Mouse (Mus musculus) thymus, postnatal 10 days (tissue): ENCODE data around the gene Tcf12.

Source experiments
- DNase-seq, 2 experiments: peaks; one replicate each; pipeline ENCODE4 v3.0.0; 2021; ENCODE audit warnings: low spot score in 2 of 2

Gene Tcf12

GRCm38 (mm10) chr9:72111622-72112550 is at the start of gene Tcf12:
Tcf12 (minus strand) TSS chr9:72111871.
- DNase-seq: peak; percentile 85 to 87

DNA sequence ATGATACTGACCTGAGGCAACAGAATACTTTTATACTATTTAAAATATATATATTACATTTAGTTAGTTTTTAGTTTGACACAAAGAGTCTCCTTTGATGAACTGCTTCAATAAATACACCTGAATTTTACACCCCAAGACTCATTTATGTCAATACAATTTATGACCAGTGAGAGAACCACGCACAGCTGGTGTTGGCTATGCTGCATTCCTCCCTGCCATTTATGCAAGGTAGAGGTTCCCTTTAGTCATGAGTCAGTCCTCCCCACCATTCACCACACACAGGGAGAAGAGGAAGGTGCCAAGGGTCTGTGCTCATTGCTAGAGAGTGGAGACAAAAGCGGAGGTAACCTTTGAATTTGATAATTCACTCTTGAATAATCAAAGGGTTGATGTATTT is 46.7 kb upstream of the Tcf12 start:
- DNase-seq: no peak

DNA sequence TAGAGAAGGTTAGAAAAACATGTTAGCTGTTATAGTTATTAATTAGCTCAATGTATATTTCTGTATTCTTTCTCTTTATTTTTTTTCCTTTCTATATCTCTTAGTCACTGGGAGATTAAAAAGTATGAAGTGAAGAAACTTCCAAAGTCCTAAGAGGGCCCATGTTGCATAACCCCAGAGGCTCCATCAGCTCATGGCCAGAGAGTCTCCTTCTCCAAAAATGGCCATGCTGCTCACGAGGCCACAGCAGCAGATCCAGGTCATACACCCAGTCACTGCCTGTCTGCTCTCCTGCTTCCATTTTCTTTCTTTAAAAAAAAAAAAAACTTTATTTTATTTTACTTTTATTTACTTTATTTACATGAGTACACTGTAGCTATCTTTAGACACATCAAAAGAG is 45.4 kb upstream of the Tcf12 start:
- no peak for DNase-seq

DNA sequence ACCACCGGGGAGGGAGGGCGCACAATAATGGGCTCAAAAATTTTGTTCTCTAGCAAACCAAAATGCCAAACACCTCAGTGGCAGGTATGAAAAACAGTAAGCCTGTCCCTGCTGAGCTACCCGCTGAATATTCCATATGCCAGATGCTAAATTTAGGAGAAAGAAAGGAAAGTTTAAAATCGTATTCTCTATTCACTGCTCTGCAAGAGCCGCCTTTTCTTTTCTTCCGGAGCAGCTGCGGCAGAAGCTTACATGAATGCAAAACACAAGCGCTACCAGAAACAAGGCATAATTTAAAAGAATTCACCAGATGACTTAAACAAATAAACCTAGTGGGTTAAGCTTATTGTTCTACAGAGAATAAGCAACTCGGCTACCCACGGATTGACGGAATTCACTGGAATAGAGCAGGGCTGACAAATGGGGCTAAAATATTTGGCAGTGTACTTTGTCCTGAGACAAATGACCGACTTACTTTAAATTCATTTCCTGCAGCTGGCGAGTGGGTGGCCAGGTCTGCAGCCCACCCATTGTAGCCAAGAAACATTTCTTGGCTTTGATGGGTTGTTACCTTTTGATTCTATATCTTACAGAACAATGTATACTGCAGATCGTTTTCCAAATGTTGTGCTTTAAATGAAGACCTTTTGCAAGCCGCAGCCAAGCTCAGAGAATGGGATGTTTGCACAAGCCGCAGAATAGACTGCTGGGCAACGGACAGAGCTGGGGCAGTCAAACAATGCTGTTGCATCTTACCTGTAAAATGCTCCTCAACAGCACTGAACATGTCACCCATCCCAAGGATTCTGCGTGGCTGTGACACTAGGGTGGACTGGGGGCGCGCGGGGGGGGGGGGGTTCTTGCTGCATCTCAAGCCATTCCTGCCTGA is 43.8 kb upstream of the Tcf12 start:
- no peak for DNase-seq

DNA sequence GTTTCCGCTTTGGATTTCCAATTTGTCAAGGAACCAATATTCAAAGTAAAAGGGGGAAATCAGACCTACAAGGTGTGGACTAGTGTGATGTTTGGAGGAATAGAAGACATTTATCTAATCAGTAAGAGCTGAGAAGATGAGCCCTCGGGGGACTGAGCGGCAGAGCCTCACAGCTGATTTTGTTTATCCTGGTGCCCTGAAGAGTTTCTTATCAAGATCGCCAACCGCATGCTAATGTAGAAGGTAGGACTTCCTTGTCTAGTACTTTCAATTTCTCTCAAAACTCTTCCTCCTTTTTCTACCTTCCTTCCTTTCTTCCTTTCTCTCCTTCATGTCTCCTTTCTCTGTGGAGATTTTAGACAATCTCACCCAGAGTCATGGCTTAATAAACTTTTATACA is 32.5 kb upstream of the Tcf12 start:
- DNase-seq: no peak

DNA sequence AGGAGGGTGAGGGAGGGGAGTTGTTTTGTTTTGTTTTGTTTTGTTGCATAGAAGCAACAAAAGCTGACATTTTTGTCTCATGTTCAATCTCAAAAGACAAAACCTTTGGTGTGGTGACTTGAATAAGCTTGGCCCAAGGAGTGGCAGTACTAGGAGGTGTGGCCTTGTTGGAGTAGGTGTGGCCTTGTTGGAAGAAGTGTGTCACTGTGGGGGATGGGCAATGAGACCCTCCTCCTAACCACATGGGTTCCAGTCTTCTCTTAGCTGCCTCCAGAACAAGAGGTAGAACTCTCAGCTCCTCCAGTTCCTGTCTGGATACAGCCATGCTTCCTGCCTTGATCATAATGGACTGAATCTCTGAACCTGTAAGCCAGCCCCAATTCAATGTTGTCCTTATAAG is 26.2 kb upstream of the Tcf12 start:
- no peak for DNase-seq

DNA sequence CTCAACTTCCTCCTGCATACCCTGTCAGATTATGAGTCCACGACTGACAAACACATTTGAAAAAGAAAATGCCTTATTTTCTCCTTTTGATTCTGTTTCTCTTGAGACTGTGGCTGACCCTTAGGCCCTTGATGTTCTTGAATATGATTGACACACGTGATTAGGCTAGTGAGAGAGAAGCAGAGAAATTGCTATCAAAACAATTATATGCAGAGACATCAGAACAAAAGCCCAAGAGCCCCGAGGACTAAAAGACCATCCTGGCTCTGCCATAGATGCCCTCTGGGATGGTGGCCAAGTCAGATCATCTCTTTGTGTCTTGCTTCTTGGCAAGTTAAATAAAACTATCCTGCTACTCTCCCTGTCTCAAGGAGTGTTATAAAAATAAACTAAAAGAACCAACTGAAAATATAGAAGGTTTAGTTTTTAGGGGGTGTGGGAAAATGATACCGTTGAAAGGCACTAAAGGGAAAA is 22.1 kb upstream of the Tcf12 start:
- no peak for DNase-seq

- DNase-seq: peak; percentile 74 to 82
These were observed 21.6 kb upstream of the Tcf12 start for GRCm38 (mm10) chr9:72133089-72133771.

DNA sequence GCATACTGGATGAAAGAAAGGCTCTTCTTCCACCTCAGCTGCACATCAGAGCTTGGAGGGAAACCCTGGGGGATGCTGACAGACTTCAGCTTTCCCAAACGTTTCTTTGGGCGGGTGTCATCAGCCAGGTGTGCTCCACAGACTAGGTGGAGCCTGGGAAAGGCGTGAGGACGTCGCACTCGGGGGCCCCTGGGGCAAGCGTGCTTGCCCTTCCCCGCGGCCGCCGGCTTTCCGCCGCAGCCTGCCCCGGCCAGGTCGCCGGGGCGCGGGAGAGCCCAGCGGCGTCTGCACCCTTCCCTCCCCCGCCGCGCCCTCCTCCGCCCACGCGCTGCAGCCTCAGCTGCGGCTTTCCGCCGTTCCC is 21.0 kb upstream of the Tcf12 start:
- no peak for DNase-seq

- DNase-seq: no peak
These were observed 18.2 kb upstream of the Tcf12 start for GRCm38 (mm10) chr9:72129884-72130283.

DNA sequence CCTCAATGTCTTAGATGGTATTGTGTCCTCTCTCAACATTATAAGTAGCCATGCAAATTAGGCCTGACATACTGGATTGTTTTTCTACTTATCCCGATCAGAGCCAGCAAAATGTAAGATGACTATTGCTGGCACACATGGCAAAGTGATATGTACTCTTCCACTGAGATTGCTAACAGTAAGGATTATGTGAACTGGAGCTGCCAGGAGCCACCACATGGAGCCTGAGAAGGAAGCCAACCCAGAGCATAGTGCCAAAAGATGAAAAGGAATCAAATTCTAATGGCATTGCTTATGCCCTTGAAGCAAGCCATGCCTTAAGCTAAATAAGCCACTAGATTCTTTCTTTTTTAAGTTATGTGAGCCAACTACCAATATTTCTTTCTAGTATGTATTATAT is 13.8 kb upstream of the Tcf12 start:
- no peak for DNase-seq

- DNase-seq: no peak
These were observed 6.8 kb upstream of the Tcf12 start for GRCm38 (mm10) chr9:72118490-72118889.

DNA sequence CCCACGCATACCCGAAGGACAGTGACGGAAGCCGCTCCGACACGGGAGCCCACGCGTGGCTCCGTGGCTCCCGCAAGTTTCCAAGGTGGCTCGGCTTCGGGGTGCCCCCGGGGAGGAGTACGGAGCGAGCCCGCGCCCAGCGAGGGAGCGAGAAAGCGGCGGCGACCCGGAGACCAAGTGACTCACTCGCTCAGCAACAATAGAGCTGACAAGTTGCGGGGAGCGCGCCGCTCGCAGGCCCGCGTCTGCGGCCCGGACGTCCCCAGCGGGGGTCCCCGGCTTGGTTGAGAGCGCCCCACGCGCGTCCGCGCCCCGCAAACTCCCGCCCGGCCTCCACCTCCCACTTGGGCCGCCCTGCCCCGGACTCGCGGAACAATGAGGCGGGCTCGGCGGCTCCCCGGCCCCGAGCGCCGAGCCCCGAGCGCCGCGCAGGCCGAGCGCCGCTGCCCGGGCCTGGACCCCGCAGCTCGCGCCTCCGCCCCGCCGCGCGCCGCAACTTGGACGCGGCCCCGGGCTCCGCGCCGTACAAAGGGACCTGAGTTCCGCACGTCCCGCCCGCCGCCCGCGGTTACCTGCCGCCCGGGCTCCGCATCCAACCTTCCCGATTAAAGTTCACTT is 558 bp downstream of the Tcf12 start:
- DNase-seq: peak; percentile 50 to 60

GRCm38 (mm10) chr9:72110627-72111003 is 1.1 kb downstream of the Tcf12 start:
- DNase-seq: peak in 1 of 2 experiments; percentile 42

GRCm38 (mm10) chr9:72103471-72103870 is 8.2 kb downstream of the Tcf12 start:
- no peak for DNase-seq

DNA sequence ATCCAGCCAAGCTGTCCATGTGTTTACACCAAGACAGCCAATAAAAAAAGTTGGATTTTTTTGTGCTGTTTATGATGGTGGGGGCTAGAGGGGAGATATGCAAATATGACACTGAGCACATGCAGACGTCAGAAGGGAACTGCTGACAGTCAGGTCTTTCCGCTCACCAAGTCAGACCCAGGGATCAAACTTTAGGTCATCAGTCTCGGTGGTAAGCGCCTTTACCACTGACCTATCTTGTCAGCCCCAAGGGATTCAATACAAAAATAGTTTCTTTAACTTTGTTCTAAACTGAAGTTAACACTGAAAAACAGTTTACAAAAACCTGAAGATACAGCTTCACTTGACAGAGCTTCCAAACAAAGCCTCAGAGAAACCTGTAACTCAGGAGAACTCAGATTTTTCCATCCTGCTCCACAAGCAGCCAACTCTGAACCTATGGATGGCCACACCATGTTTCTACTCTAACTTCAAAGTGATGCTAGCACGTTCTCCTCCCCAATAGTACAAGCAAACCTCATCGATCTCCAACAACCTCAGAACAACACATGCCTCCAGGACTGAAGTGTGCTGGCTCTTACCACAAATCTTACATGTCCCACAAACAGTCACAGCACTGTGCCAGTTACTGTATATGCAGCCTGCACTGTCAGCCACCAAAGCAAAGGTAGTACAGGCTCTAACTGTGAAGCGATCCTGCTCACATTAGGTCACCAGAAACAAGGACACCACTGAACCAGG is 11.6 kb downstream of the Tcf12 start:
- DNase-seq: no peak

DNA sequence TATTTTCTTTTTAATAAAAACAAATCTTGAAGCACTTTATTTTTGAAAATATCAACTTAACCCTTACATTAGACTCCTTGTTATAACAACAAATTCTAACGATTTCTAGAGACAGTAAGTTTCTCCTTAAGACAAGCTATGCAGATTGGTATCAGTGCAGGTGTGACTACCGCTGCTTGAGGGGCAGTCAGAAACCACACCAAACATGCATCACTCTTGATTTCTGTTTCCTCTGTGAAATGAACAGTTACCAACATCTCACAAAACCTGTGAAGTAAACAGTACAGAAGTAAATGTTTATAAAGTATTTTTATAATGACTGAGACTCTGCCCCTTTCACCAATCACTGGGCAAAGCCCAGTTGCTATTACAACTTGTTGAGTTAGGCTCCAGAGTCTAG is 13.6 kb downstream of the Tcf12 start:
- DNase-seq: peak; percentile 39 to 44

- peak; percentile 34 to 38 for DNase-seq
These were observed 14.6 kb downstream of the Tcf12 start for GRCm38 (mm10) chr9:72097083-72097482.

DNA sequence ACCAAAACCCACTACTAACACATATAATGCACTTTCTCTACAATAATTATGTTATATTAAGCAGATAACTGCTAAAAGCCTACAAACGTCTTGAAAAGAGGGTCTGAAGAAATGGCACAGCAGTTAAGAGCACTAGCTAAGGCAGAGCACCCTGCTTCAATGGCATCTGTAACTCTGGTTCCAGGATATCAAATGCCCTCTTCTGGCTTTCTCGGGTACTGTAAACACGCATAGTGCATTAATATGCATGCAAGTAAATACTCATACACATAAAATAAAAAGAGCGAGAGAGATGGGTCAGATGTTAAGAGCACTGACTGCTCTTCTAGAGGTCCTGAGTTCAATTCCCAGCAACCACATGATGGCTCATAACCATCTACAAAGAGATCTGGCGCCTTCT is 17.0 kb downstream of the Tcf12 start:
- no peak for DNase-seq

DNA sequence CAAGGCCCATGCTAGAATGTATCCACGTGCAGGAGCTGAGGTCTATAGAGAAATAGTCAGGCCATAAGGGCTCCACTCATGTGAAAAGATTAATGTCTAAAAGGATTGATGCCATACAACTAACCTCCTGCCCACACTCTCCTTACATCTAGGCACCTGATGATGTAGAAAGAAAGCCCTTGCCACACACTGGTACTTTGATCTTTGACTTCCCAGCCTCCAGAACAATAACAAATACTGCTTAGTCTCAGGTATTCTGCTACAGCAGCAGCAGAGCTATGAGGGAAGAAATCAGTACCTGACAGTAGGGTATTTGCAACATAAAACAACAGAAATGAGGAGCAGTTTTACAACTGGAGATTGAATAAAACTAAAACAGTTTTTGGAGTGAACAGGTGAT is 19.5 kb downstream of the Tcf12 start:
- no peak for DNase-seq
